Mouse (Mus musculus) layer of hippocampus, adult 11-12 months (tissue): ENCODE data around the gene Adamts1.

ENCODE experiments used
- DNase-seq: peaks from one replicate; pipeline ENCODE4 v3.0.0; 2022; ENCODE audit warnings: low spot score

Adamts1 gene

GRCm38 (mm10) chr16:85802954-85803353 lies at the start of gene Adamts1:
Gene Adamts1 (minus strand): TSS chr16:85803113.
- peak; percentile 78 for DNase-seq

GRCm38 (mm10) chr16:85827066-85827465 lies 24.2 kb upstream of the Adamts1 start:
- no peak for DNase-seq

GRCm38 (mm10) chr16:85822330-85822916 lies 19.5 kb upstream of the Adamts1 start:
- DNase-seq = no peak

GRCm38 (mm10) chr16:85819808-85820458 lies 17.0 kb upstream of the Adamts1 start:
- no peak for DNase-seq

- DNase-seq = no peak
These were observed 11.2 kb upstream of the Adamts1 start for GRCm38 (mm10) chr16:85814116-85814515.

GRCm38 (mm10) chr16:85807626-85808025 lies 4.7 kb upstream of the Adamts1 start:
- DNase-seq = peak; percentile 72

GRCm38 (mm10) chr16:85807072-85807471 lies 4.2 kb upstream of the Adamts1 start:
- peak; percentile 70 for DNase-seq

DNA sequence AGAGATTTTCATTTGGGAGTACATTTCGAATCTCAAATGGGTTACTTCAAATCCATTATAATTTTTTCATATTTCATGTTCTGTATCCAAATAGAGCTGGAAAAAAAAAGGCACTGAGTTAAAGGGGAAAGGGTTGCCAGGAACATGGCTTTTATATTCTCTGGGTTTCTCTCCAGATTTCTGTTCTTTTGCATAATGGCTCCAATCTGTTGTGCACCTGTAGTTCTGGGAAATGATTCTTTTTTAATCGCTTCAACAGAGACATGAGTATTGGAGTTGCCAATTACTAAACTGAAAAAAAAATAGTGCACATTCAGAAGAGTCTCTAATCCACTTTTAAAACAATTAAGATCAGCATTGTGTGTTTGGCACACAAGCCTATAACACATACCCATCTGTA lies 2.7 kb upstream of the Adamts1 start:
- DNase-seq = peak; percentile 40

DNA sequence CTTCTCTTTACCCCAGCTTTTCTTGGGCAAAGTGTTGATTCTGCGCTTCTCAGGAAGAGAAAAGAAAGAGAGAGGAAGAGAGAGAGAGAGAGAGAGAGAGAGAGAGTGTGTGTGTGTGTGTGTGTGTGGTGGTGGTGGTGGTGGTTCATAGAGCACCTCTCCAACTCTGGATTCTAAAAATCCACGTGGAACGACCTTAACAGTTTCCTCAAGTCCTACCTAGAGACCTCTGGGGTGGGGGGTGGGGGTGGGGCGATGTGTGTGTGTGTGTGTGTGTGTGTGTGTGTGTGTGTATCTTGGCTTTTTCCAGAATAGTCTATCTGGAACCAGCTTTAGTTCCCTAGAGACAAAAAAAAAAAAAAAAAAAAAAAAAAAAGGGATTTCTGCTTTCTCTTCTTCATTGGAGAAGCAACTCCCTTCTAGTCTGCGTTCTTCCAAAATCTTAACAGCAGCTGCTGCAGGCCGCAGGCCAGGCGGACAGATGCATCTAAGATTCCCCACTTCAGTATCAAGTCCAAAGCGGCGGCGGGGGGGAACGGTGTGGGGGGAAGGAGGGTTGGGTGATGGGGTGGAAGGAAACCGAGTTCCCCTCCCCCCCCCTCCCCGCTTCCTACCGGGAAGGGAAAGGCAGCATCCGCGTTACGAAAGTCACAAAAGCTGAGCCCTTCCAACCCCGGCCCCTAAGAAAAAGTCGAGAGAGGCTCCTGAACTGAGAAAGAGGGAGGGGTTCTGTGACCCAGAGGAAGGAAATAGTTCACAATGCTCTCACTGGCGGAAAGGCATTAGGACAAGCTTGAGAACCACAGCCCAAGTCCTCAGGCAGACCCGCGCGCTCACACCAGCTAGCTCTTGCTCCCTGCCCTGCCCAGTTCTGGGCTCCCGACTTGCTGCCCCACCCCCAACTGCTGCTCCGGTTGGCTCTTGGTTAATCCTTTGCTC lies 969 bp upstream of the Adamts1 start:
- peak; percentile 50 for DNase-seq

DNA sequence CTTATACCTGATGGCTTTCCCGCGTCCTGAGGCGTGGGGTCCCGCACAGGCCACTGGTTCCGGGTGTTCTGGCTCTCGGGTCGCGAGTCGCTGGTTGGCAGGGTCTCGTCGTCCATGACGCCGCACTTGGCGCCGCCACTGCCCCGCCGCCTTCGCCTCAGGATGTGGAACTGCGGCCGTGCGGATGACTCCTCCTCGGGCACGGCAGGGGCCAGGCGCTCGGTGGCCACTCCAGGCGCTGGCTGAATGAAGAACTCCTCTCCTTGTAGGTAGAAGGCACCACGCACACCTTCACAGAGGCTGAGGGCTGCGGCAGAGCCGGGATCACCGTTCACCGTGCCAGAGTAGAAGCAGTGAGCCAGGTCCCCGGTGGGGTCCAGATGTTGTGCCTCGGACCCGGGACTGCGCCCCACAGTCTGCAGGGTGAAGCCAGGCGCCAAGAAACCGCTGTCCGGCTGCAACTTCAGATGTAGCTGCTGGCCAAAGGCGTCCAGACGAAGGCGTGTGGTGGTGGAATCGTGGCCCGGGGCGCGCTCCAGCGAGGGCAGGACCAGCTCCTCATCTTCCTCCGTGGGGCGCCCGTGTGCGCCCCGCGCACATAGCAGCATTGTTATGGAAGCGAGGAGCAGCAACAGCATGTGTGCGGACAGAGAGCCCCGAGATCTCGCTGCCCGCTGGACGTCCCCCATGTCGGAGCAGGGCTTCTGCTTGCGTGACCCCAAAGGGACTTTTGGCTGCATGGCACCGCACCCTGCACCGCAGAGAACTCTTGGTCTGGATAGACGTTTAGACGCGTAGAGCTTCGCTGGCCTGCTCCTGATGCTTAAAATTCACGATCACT lies 722 bp downstream of the Adamts1 start:
- DNase-seq = peak; percentile 36

- peak; percentile 78 for DNase-seq
These were observed 1.7 kb downstream of the Adamts1 start for GRCm38 (mm10) chr16:85801252-85801651.

GRCm38 (mm10) chr16:85800691-85801090 lies 2.2 kb downstream of the Adamts1 start:
- peak; percentile 85 for DNase-seq

GRCm38 (mm10) chr16:85799971-85800370 lies 2.9 kb downstream of the Adamts1 start:
- DNase-seq = no peak

DNA sequence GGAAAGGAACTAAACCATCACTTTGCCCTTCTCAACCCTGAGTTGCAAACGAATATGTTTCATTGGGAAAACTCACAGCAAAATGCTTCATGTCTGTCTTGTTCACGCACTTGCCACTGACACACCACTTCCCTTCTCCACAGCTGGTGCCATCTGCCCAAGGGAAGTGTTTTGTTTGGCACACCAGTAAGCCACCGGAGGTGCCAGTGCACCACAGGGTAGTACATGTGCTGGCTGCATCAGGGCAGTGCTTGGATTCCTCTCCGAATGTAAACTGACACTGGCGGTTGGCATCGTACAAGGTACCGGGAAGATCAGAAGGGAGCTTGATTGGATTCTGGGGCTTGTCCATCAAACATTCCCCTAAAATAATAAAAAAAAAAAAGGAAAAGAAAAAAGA lies 4.6 kb downstream of the Adamts1 start:
- no peak for DNase-seq

- DNase-seq = no peak
These were observed 5.8 kb downstream of the Adamts1 start for GRCm38 (mm10) chr16:85797161-85797560.

- no peak for DNase-seq
These were observed 7.2 kb downstream of the Adamts1 start for GRCm38 (mm10) chr16:85795731-85796130.

GRCm38 (mm10) chr16:85793166-85793830 lies 9.6 kb downstream of the Adamts1 start:
- no peak for DNase-seq

DNA sequence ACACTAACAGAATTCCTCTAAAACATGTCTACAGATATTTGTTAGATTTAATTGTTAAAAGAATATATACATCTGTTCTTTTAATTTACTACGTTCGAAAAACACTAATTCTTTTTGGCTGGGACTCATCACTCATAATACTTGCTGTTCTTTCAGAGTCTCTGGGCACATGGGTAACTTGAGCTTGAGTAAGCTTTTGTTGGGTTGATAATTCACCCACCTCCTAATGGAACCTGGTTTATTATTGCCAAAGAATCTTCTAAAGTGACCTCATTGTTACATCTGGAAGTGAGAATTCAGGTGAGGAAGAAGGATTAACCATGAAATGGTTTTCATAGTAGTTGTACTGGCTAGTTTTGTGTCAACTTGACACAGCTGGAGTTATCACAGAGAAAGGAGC lies 21.8 kb downstream of the Adamts1 start:
- DNase-seq = no peak

DNA sequence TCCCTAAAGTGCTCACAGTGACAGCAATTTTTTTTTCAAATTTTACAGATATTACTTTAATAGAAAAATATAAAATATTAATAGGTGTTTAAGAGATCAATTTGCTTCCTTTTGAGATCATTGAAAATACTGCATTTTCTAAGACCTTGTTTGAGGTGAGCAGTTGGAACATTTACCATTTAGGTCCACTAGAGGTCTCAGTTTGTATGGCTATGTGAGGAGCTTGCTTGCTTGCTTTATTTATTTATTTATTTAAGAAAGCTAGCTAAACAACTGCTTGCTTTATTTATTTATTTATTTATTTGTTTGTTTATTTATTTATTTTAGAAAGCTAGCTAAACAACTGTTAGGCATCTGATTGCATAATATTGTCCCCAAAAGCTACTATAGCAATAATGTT lies 23.1 kb downstream of the Adamts1 start:
- DNase-seq = no peak

GRCm38 (mm10) chr16:85772272-85772671 lies 30.6 kb downstream of the Adamts1 start:
- no peak for DNase-seq

DNA sequence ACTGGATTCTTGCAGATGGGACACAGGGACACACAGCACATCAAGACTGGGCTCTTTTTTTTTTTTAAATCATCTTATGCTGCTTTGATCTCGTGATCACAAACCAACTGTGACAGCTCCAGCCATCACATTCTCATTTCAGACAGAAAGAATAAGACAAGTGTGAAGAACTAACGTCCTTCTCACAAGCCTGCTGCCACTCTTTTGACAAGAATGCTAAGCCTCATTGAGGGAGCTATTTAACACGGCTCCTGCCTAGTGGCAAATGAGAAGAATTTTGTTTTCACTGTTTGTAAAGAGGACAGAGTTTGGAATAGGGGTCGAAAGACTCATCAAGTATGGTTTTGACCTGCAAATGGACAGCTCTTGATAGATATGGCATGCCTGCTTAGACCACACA lies 35.6 kb downstream of the Adamts1 start:
- DNase-seq = no peak
